In genomic region chr11:74421151-74421550, GRCm38 (mm10) we compare ENCODE assay signal across 27 mouse cellular contexts. TPM values are rescaled to one million over a fixed set of nuclear protein-coding genes. Genes with fewer than 3 reads are reported as not detected.
DNase-seq lines count a peak whose midpoint lies in the region; TF ChIP-seq lines count a peak whose summit lies in the region.
"Had no signal": no experiment of that assay in that cellular context is flagged by ENCODE, and none has a peak within 500 bp of the region (broad histone marks: within the 10 kb centered on the region; RNA-seq: fewer than 3 reads in every experiment).

No protein-coding gene starts in this region.

- no peak overlapping the region for H3K4me3 ChIP-seq in heart, adult 2 months
- H3K4me3 ChIP-seq in small intestine, adult 2 months (ENCODE audit: low read depth, low read length), result no peak overlapping the region
- H3K4me3 ChIP-seq in forebrain, embryonic 10.5 days, result no peak overlapping the region
- H3K4me3 ChIP-seq: embryonic facial prominence, embryonic 10.5 days; embryonic facial prominence, embryonic 12.5 days; forebrain, embryonic 12.5 days had no signal

- TF ChIP-seq POLR2A in heart, adult 2 months (IDR thresholded peaks at IDR 0.05; ENCODE audit: insufficient read depth, low read depth, low read length), result no peak
- no peak for TF ChIP-seq POLR2A in small intestine, adult 2 months (IDR thresholded peaks at IDR 0.05; ENCODE audit: low read depth, low read length)

- H3K27ac ChIP-seq in heart, adult 2 months, result no peak overlapping the region
- peak overlapping the region; percentile 47; the same call in 1 of the 2 replicates for H3K27ac ChIP-seq in small intestine, adult 2 months (ENCODE audit: insufficient read depth, low read depth, low read length)
- no peak overlapping the region for H3K27ac ChIP-seq in forebrain, embryonic 10.5 days
- H3K27ac ChIP-seq: embryonic facial prominence, embryonic 10.5 days; embryonic facial prominence, embryonic 12.5 days; forebrain, embryonic 12.5 days had no signal

- 62% methylated on average over 4 of the region's 4 CpGs for WGBS in heart, adult 2 months
- 73% methylated on average over 4 of the region's 4 CpGs for WGBS in small intestine, adult 2 months
- WGBS in forebrain, embryonic 10.5 days, result 81% methylated on average over 4 of the region's 4 CpGs

- DNase-seq in heart, adult 11 months, result peak; percentile 59
- no peak for DNase-seq in heart, adult 2 months
- peak; percentile 53 for DNase-seq in induced T-regulatory cell, adult 2 months (ENCODE audit: low read depth)
- no peak for DNase-seq in forebrain, embryonic 10.5 days (ENCODE audit: extremely low spot score, low spot score)
- DNase-seq in thymus, postnatal 14 days, result no peak
- DNase-seq: adrenal gland, adult 8-10 months; adrenal gland, postnatal 14 days; adrenal gland, postnatal 36 days; cerebellum, adult 11-12 months; cerebellum, adult 2 months; cerebellum, adult 9-10 months; cerebellum, postnatal 10 days; cerebellum, postnatal 25 days had no signal

- H3K4me1 ChIP-seq in heart, adult 2 months (ENCODE audit: control insufficient read depth, insufficient read depth, low read length), result peaks cover 1% of the 10 kb centered on the region; the same call in 1 of the 2 replicates
- H3K4me1 ChIP-seq in small intestine, adult 2 months (ENCODE audit: control insufficient read depth, insufficient read depth, insufficient read length, low read length), result peaks cover 16% of the 10 kb centered on the region; the same call in 1 of the 2 replicates
- H3K4me1 ChIP-seq in forebrain, embryonic 10.5 days, result no peaks in the 10 kb centered on the region
- H3K4me1 ChIP-seq: embryonic facial prominence, embryonic 10.5 days; embryonic facial prominence, embryonic 12.5 days; forebrain, embryonic 12.5 days had no signal

- intact Hi-C loops in heart, adult 2 months (cut with DNase I), result no loop called here

- H3K36me3 ChIP-seq in heart, adult 2 months (ENCODE audit: control insufficient read depth, insufficient read depth, low read length), result no peaks in the 10 kb centered on the region
- H3K36me3 ChIP-seq in small intestine, adult 2 months (ENCODE audit: control insufficient read depth, insufficient read depth, low read length), result peaks cover 19% of the 10 kb centered on the region
- H3K36me3 ChIP-seq in forebrain, embryonic 10.5 days (replicated peaks), result no peaks in the 10 kb centered on the region
- H3K36me3 ChIP-seq: embryonic facial prominence, embryonic 10.5 days; embryonic facial prominence, embryonic 12.5 days; forebrain, embryonic 12.5 days had no signal

- TF ChIP-seq EP300 in heart, adult 2 months (IDR thresholded peaks at IDR 0.05; ENCODE audit: insufficient read depth, low read depth, low read length), result no peak

- TF ChIP-seq CTCF in heart, adult 2 months (IDR thresholded peaks at IDR 0.05), result no peak
- TF ChIP-seq CTCF in small intestine, adult 2 months (IDR thresholded peaks at IDR 0.05; ENCODE audit: extremely low read depth, insufficient read length, insufficient replicate concordance, low read depth, low read length), result no peak

- no peaks in the 10 kb centered on the region for H3K9me3 ChIP-seq in forebrain, embryonic 10.5 days
- H3K9me3 ChIP-seq: embryonic facial prominence, embryonic 10.5 days; embryonic facial prominence, embryonic 12.5 days; forebrain, embryonic 12.5 days; G1E had no signal

- H3K9ac ChIP-seq in heart, adult 2 months (ENCODE audit: low read depth, low read length), result no peak overlapping the region
- H3K9ac ChIP-seq: embryonic facial prominence, embryonic 12.5 days; forebrain, embryonic 12.5 days had no signal

- H3K79me2 ChIP-seq in heart, adult 2 months (replicated peaks; ENCODE audit: control insufficient read depth, insufficient read depth, low read length), result no peaks in the 10 kb centered on the region

- no peaks in the 10 kb centered on the region for H3K27me3 ChIP-seq in heart, adult 2 months (ENCODE audit: control insufficient read depth, insufficient read depth, low read length)
- no peaks in the 10 kb centered on the region for H3K27me3 ChIP-seq in small intestine, adult 2 months (ENCODE audit: control insufficient read depth, insufficient read depth, low read length)
- H3K27me3 ChIP-seq in forebrain, embryonic 10.5 days (ENCODE audit: poor library complexity, severe bottlenecking), result no peaks in the 10 kb centered on the region
- H3K27me3 ChIP-seq: CH12.LX; embryonic facial prominence, embryonic 12.5 days; forebrain, embryonic 12.5 days; Patski had no signal

RNA-seq across cellular contexts. Expression of gene Olfr412, which starts 59.3 kb away (rescaled TPM):
- total RNA-seq in heart, adult 2 months (2021), result not detected
- polyA plus RNA-seq in heart, adult 2 months (2012; rRNA removed), result not detected in 2 replicates
- polyA plus RNA-seq in small intestine, adult 2 months (2012; rRNA removed), result not detected in 2 replicates
- polyA plus RNA-seq in forebrain, embryonic 10.5 days (2016; fragmentation: Nextera tagmentation; extraction: Ambion mirVana), result not detected in 2 replicates
- total RNA-seq: adrenal gland, adult 18-20 months; adrenal gland, adult 8-10 months; adrenal gland, postnatal 14 days; adrenal gland, postnatal 36 days; CH12.LX had no signal
- polyA plus RNA-seq: activated CD4-positive, CD25-positive, alpha-beta regulatory T cell, adult 4 months; C2C12; cerebellum, adult 2 months; cortical plate, adult 2 months; embryonic facial prominence, embryonic 10.5 days; embryonic facial prominence, embryonic 12.5 days; embryonic facial prominence, embryonic 14.5 days; forebrain, embryonic 12.5 days; forebrain, embryonic 14.5 days; forebrain, embryonic 16.5 days; G1E; Patski had no signal

Comparison
In these comparisons a context has a peak if more than half of its experiments do, and no peak if none do; other contexts are left out.
1. DNase-seq: peak in heart, adult 11 months (single experiment) and induced T-regulatory cell, adult 2 months (single experiment); none in heart, adult 2 months (0 of 2), forebrain, embryonic 10.5 days (single experiment) and thymus, postnatal 14 days (single experiment).